Mouse (Mus musculus) erythroblast, adult 5-6 weeks (primary cell): ENCODE measurements around the gene Yipf3. TPM values are rescaled to one million over a fixed set of nuclear protein-coding genes. Genes with fewer than 3 reads are reported as not detected.

ENCODE experiments used
- ATAC-seq: replicated peaks from 2 replicates; pipeline ENCODE4 v1.8.0; 2016; ENCODE audit warnings: moderate number of reproducible peaks, mild to moderate bottlenecking, moderate TSS enrichment, inconsistent platforms; ENCODE audit not compliant: poor library complexity, low FRiP score, severe bottlenecking
- total RNA-seq, 2 experiments: library from RNA; stranded (forward) in 1 of 2; stranded (reverse) in 1 of 2; fragments of 150-400 nt in 1 of 2; fragments of 200-764, 138-1000 nt in 1 of 2; gene quantifications; 2 replicates each; pipeline versions ENCODE4 v1.2.3 to v1.2.4; 2015 to 2017; ENCODE audit warnings: low replicate concordance in 2 of 2

Yipf3 gene
- total RNA-seq (2015; ENCODE audit: low replicate concordance) (15.4 and 42.8 TPM in 2 replicates), total RNA-seq (2017; ENCODE audit: low replicate concordance) (22.7 and 29.7 TPM in 2 replicates)

DNA sequence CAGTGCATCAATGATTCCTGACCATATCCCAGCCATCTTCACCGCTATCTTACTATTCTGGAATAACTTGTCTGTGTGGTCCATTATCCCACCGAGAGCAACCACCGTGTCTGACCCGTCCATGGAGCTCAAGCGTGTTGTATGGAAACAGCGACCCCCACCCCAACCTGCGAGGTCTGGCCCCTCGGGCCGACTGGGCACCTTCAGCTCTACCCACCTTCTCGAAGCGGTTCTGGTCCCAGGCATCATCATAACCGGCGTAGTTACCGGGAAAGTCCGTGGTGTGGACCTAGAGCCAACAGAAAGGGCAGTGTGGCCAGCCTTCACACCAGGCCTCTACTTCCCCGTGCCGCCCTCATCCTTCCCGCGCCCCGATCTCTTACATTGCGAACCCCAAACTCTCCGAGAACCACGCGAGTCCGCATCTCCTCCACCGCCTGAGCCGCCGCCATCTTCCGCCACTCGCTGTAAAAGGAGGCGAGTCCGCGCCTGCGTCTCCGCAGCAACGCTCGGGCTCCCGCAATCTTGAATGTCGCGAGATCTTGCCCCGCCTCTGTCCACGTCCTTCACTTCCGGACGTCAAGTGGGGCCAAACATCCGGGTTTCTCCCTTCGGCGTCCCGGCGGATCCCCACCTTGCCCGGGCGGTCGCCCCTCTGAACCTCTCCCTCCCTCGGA lies at the start of gene Yipf3, which contains the start of gene Polr1c:
TSS of gene Yipf3 (plus strand) at position 569 of the 677 bp plus-strand sequence.
TSS of gene Polr1c (minus strand) at position 543 of the 677 bp plus-strand sequence.
- ATAC-seq: peak; percentile 92

DNA sequence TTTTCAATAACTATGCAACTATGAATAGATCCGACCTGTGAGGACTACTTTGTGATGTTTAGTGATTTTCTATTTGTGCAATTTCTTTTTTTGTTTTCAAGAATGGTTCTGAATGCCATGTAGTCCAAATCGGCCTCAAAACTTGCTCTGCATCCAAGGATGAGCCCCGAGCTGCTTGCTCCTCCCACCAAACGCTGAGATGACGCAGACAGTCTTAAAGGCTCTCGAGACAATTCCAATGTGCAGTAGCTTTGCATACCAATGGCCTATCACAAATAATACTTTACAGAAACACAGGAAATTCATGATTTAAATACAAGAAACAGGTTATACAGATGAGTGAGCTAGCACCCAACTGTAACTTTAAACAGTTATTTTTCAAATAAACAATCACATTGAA lies 46.7 kb upstream of the Yipf3 start:
- ATAC-seq: peak; percentile 54; the same call in 1 of the 2 replicates

DNA sequence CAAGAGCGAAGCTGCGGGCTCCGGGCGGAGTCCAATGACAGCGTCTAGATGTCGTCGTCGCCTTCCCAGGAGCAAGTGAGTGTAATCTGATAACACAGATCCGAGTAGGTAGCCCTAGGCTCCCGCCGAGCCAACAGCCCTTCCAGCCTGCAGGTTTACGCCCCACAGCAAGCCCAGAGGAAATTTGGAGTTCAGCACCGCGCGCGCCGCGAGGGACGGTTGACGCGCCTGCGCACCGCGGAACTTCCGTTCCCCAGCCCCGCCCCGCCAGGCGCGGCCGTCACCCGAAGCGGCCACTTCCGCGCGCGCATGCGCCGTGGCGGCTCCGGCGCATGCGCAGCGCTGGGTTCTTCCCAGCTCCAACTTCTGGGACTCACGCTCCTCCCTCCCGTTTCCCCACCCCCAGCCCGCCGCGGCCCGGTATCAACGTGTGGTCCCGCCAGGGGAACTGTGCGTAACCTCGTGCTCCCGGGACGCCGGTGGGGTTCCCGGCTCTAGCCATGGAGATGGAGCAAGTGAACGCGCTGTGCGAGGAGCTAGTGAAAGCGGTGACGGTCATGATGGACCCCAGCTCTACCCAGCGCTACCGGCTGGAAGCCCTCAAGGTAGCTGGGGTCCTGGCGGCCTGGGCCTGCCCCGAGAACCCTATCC lies 45.3 kb upstream of the Yipf3 start, which contains the start of the genes Polh and Xpo5:
TSS of gene Polh (minus strand) at position 225 of the 651 bp plus-strand sequence.
TSS of gene Xpo5 (plus strand) at position 362 of the 651 bp plus-strand sequence.
- ATAC-seq: peak; percentile 89

DNA sequence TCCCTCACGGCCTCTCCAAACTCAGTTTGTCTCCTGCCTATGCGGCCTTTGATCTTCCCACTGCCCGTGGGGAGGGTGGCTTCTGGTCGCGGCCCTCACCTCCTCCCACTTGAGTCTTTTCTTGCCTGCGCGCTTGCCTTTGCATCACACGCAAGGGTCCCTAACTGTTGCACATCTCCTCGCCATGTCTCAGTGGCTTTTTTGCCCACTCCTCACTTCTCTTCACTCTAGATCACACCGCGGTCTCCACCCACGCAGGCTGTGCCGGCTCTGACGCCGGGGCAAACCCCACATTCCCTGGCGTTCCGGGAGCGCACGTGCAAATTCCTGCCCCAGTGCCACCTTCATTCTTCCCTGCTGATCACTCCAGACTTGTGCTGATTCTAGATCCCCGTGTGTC lies 44.8 kb upstream of the Yipf3 start:
- ATAC-seq: peak; percentile 39

DNA sequence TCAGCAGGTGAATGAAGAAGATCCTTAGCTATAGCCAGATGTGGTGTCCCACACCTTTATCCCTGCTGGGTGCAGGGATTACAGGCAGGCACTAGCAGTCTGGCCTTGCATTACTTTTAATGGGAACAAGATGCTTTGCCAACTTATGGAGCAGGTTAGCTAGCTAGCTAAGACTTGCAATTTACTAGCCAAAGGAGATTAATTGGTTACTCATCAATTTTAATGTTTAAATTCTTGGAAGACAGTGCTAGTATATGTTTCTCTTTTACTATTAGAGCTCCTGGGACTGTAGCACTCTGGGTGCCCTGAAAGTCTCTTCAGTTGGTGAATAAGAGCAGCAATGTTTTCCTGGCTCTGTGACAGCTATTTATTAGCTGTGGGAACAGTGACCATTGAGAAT lies 41.2 kb upstream of the Yipf3 start:
- no peak for ATAC-seq

DNA sequence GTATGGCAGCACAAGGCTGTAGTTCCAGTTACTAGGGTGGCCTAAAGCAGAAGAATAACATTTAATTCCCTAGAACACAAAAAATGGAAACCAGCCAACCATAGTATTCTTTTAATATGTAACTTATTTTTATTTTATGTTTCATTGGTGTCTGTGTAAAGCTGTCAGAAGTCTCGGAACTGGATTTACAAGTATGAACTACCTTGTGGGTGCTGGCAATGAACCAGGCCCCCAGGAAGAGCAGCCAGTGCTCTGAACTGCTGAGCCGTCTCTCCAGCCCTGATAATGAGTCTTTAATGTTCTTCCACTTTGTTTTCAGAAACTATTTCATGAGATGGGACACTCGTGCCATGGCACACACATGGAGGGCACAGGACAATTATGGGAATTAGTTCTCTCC lies 37.3 kb upstream of the Yipf3 start:
- no peak for ATAC-seq

DNA sequence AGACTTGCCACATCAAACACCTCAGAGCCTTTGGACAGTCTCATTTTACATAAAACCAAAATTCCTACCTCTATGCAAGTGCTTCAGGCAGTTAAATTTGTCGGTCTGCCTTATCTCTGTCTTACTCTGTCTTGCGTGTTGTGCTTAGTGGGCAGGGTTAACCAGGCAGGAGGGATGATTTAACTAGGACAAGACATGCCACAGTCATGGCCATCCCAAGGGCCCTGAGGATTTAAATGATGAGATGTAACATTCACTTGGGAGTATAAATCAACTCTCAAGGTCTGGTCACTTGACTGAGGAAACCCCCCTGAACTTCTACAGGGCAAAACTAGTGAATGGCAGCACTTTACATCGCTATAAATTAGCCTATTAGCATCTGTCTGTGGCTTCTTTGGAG lies 26.3 kb upstream of the Yipf3 start:
- ATAC-seq: no peak

DNA sequence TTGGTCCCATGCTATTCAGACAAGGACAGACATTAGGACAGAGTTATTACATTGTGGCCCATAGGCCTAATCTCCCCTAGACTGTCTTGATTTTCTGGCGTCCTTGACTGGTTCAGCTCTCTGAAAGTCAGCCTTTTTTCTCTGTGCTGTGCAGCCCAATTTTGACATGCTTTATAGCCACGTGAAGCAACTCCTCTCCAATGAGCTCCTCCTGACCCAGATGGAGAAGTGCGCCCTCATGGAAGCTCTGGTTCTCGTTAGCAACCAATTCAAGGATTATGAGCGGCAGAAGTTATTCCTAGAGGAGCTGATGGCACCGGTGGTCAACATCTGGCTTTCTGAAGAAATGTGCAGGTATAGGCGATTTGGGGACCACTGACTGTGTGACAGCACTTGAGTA lies 20.3 kb upstream of the Yipf3 start:
- ATAC-seq: no peak

DNA sequence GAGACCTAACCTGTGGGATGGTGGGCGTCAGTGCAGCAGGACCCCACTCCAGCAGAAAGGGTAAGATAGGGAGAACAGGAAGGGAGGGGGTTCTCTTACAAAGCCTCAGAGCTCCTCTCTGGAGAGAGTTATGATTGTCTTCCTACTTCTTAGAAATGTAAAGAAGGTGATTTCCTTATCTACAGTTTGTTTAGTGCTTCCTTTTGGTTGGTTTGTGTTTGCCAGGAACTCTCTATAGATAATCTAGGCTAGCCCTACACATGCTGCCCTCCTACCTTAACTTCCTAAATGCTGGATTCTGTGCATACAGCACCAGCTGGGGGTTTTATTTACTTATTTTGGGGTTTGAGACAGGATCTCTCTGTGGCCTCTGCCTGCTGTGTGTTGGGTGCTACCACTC lies 11.8 kb upstream of the Yipf3 start:
- ATAC-seq: no peak

DNA sequence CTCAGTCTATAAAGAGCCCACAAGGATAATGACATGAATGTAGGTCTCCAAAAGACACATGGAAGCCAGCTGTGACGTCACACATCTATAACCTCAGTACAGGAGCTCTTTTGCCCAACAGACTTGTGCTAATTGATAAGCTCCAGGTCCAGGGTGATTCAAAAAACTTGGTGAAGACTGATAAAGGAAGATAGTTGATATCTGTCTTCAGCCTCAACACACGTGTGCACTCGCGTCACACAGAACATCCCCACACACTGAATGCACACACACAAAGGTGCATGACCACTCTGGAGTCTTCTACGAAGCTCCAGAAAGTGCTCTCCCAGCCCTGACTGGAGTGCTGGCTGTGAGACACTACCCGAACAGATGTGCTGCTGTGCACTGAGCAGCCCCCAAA lies 10.8 kb upstream of the Yipf3 start:
- ATAC-seq: peak; percentile 21

DNA sequence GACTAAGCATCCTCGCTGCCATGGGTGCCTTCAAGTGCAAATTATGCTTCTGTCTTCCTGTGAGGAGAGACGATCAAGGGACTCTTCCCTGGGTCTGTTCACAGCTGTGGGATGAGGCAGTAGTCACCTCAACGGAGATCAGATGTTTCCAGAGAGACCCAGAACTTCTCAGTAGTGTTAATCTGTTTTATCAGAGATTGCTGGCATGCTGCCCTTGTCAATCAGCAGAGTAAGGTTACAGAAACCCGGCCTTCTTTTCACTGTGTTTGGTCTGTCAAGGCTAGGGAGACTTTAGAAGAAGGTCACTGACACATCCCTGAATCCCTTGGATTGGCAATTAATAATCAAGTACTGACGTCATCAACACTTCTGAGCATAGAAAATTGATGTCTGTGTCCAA lies 10.4 kb upstream of the Yipf3 start:
- ATAC-seq: no peak

DNA sequence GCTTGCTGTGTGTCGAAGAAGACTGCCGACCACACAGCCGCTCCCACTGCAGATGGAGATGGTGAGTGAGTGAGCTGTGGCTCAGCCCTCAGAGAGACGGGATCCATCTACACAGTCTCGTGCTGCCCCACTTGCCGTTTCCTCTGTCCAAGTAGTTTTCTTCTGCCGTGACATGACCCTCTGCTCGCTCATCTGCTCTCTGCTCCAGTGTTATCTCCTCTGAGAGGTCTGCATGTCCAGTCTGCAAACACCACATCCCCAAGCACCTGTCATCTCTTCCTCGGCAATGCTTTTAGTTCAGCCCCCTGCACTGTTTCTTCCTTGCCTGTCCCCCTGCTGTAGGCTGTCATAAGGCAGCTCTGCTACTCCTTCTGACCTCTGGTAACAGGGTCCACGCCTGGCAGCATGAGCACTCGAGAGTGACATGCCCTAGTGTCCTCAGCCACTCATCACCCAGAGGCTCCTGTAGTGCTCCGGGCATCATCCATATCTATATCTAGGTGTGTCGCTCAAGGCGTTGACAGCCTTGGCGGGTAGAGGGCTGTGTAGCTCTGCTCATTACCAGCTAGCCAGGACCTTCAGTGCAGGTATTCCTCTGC lies 8.3 kb upstream of the Yipf3 start:
- ATAC-seq: no peak

DNA sequence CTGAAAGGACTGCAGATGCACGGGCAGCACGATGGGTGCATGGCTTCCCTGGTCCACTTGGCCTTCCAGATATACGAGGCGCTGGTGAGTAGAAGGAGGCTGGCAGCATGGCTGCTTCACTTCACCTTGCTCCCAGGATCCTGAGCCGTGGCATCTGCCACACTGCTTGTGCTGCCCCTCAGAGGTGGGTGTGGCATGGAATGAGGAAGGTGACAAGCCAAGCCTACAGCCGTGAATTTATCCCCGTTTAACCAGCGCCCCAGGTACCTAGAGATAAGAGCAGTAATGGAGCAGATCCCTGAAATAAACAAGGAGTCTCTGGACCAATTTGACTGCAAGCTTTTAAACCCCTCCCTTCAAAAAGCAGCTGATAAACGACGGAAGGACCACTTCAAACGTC lies 6.4 kb upstream of the Yipf3 start:
- ATAC-seq: no peak

DNA sequence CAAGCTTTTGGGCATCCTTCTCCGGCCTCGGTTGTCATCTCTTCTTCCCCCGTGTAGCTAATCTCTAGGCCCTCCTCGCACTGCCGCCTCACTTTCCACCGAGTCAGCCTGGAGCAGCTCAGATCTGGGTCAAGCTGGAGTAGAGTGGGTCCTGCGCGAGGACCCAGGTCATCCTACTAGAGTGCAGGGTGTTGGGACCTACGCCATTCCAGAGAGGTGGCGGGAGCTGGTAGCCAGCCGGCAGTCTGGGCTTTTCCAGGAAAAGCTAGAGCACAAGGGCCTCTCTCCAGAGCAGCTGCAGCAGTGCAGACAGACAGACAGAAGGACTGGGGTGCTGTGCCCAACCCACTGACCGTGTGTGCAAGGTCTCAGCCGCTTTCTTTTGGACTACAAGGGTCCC lies 5.6 kb upstream of the Yipf3 start:
- no peak for ATAC-seq

DNA sequence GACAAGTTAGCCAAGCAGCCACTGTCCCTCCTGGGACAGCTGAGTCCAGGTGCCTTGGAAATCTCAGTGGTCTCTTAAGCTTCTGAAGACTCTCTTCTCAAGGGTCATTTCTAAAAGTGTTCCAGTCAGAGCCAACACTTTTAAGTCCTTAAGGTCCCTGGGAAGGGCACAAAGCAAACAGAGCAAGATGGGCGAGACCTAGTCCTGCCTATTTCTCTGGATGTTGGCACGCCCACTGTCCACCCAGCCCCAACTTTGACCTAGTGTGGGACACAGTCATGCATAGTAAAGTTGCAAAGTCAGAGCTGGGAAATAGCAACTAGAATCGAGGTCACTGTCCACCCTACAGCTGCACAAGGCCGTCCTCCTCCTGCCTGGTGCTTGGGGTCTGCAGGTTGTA lies 4.9 kb upstream of the Yipf3 start:
- no peak for ATAC-seq

DNA sequence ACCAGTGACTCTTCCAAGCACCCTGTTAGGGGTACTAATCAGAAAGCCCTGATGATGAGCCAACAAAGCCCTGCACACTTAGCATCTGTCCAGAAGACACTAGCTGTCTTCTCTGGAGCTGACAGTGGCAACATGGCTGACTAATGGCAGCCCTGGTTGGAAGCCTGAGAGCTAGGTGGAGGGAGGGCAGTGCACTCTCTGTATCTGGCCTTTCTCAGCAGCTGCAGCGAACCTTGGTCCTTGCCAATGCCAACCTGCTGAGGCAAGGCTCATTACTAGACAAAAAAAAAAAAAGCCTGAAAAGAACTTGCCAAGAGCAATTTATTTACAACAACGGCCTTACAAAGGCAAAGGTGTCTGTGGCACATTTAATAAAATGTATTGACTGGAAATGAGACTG lies 4.3 kb upstream of the Yipf3 start:
- no peak for ATAC-seq

DNA sequence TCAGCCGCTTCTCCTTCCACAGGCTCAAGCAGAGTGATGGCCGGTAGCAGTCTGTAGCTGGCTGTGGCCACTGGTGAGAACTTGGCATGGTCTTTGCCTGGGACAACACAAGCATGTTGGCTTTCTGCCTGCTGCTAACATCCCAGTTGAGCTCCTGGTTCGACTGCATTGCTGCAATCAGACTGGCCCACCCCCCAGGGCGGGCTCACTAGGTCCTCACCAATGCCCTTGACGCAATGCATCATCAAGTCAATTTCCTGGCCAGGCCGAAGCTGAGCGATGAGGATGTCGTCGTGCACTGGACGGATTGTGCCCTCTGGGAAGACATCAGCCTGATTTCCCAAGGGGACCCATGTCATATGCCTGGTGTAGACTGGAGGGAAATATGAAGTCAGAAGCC lies 3.3 kb upstream of the Yipf3 start:
- no peak for ATAC-seq

DNA sequence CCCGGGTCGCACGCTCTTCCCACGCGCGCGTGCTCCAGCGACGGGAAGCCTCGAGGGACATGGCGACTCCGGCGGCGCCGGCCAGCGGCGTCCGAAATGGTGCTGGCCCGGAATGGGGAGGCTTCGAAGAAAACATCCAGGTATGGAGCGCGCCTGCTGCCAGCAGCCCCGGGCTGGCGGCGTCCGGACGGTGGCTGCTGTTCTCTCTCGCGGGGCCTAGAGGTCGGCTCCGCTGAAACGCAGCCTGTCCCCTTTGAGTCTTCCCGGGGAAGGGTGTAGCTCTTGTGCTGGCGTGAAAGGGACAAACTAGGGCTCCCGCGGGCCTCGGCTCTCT lies 276 bp downstream of the Yipf3 start:
- peak; percentile 24 for ATAC-seq

DNA sequence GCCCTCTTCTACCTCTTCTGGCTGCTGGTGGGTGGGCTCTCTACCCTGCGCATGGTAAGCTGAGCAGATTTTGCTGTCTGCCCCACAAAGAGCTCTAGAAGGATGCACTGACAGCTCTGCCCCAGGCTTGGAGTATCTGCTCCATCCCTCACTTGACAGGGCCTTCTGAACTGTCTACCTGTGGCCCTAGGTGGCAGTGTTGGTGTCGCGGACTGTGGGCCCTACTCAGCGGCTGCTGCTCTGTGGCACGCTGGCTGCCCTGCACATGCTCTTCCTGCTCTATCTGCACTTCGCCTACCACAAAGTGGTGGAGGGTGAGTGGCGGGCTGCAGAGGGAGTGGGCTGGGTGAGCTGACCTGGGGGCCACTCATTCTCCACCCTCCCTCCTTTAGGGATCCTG lies 3.3 kb downstream of the Yipf3 start:
- no peak for ATAC-seq

DNA sequence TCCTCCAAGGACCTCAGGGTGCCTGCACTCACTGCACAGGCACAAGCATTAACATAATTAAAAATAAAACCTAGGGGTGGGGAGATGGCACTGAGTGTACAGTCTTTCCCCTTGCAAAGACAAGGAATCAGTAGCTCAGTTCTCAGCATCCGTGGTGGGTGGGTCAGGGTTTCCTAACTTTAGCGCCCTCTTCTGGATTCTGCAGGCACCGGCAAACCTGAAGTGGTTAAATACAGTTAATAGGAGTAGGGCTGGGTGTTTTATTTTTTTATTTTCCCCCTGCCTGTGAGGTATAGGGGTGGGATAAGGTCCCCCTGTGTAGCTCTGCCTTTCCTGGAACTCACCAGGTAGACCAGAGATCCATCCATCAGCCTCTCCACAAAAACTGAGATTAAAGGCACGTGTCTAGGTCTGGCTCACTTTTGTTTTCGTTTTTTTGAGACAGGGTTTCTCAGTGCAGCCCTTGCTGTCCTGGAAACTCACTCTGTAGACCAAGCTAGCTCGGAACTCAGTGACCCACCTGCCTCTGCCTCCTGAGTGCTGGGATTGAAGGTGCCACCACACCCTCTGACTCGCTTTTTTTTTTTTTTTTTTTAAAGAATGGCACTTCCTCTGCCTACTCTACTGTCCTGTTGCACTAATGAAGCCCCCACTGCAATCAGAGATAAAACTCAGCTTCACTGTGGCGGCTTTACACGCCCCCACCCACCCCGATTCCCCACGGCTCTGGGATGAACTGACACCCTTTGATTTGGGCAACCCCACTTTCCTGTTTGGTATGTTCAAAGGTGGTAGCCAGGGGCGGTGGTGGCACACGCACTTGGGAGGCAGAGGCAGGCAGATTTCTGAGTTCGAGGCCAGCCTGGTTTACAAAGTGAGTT lies 4.9 kb downstream of the Yipf3 start:
- no peak for ATAC-seq
